Mouse (Mus musculus) G1E (cell line): ENCODE results near the gene Dhrs1.

Experiments
- CTCF ChIP-seq: IDR thresholded peaks from 2 replicates; pipeline ENCODE4 v1.5.1; 2012; ENCODE audit warnings: low read depth, low read length, inconsistent platforms, mixed read lengths
- GATA1 ChIP-seq: IDR thresholded peaks from 2 replicates; pipeline ENCODE4 v1.6.1; 2012; ENCODE audit warnings: borderline replicate concordance, low read length, inconsistent platforms, mixed read lengths
- GATA2 ChIP-seq: IDR thresholded peaks from 2 replicates; pipeline ENCODE4 v1.6.1; 2012; ENCODE audit warnings: low read depth, low read length, inconsistent platforms, borderline replicate concordance
- POLR2AphosphoS5 ChIP-seq: IDR thresholded peaks from 2 replicates; pipeline ENCODE4 v1.6.1; 2012; ENCODE audit warnings: low read depth, low read length, inconsistent platforms; ENCODE audit not compliant: insufficient replicate concordance
- TAL1 ChIP-seq: conservative IDR thresholded peaks from 2 replicates; pipeline ENCODE4 v1.6.1; 2012; ENCODE audit warnings: low read depth, low read length, inconsistent platforms, mixed read lengths

- TF ChIP-seq GATA1 (no peak), CTCF (no peak), GATA2 (no peak), TAL1 (no peak), POLR2AphosphoS5 (no peak)
Observed at GRCm38 (mm10) chr14:55793461-55793860, 48.0 kb upstream of the Dhrs1 start.
